Mouse (Mus musculus): ENCODE measurements around the gene Brsk2. TPM values are rescaled to one million over a fixed set of nuclear protein-coding genes. Genes with fewer than 3 reads are reported as not detected.
A peak's percentile ranks its signal among the peaks of the same experiment; 100 is the strongest.

The Brsk2 gene
- polyA plus RNA-seq, 1 experiment from 2014 or later: 0.33 TPM

GRCm38 (mm10) chr7:142000661-142001060 lies 51.1 kb downstream of the Brsk2 start:
- WGBS (ENCODE audit: insufficient replicate concordance): 89% methylated on average over 3 of the region's 3 CpGs
- Histone ChIP-seq H3K4me3 (no peak overlapping the region), H3K9ac (no peak overlapping the region), H3K27ac (no peak overlapping the region), H3K4me1 (no peaks in the 10 kb centered on the region), H3K4me2 (no peak overlapping the region), H3K9me3 (replicated peaks) (no peaks in the 10 kb centered on the region), H3K27me3 (replicated peaks) (no peaks in the 10 kb centered on the region), H3K36me3 (peaks cover 17% of the 10 kb centered on the region)
- ATAC-seq: no peak

GRCm38 (mm10) chr7:142001597-142002340 lies 52.2 kb downstream of the Brsk2 start:
- Histone ChIP-seq H3K4me3 (no peak overlapping the region), H3K27me3 (replicated peaks) (no peaks in the 10 kb centered on the region), H3K36me3 (peaks cover 24% of the 10 kb centered on the region), H3K27ac (no peak overlapping the region), H3K9ac (no peak overlapping the region), H3K4me1 (no peaks in the 10 kb centered on the region), H3K9me3 (replicated peaks) (no peaks in the 10 kb centered on the region), H3K4me2 (no peak overlapping the region)
- ATAC-seq: no peak
- 83% methylated on average over 22 of the region's 22 CpGs for WGBS (ENCODE audit: insufficient replicate concordance)

GRCm38 (mm10) chr7:142016562-142016961 lies 67.0 kb downstream of the Brsk2 start:
- WGBS (ENCODE audit: insufficient replicate concordance): 49% methylated on average over 1 of the region's 1 CpGs

GRCm38 (mm10) chr7:142019699-142020098 lies 70.1 kb downstream of the Brsk2 start:
- WGBS (ENCODE audit: insufficient replicate concordance): 51% methylated on average over 2 of the region's 2 CpGs
- Histone ChIP-seq H3K4me2 (no peak overlapping the region), H3K4me3 (no peak overlapping the region), H3K9ac (no peak overlapping the region), H3K9me3 (replicated peaks) (no peaks in the 10 kb centered on the region), H3K4me1 (peaks cover 44% of the 10 kb centered on the region), H3K27me3 (replicated peaks) (no peaks in the 10 kb centered on the region), H3K27ac (no peak overlapping the region; the same call in 1 of the 2 replicates), H3K36me3 (peaks cover 34% of the 10 kb centered on the region)
- peak; percentile 72 for ATAC-seq

More at GRCm38 (mm10) chr7:142016562-142016961, 67.0 kb downstream of the Brsk2 start:
- no peak overlapping the region for H3K9ac ChIP-seq
- ATAC-seq: no peak
- H3K36me3 ChIP-seq: peaks cover 59% of the 10 kb centered on the region
- no peaks in the 10 kb centered on the region for H3K9me3 ChIP-seq (replicated peaks)
- peaks cover 34% of the 10 kb centered on the region for H3K4me1 ChIP-seq
- no peak overlapping the region for H3K27ac ChIP-seq
- no peak overlapping the region for H3K4me2 ChIP-seq
- H3K27me3 ChIP-seq (replicated peaks): no peaks in the 10 kb centered on the region
- no peak overlapping the region for H3K4me3 ChIP-seq

DNA sequence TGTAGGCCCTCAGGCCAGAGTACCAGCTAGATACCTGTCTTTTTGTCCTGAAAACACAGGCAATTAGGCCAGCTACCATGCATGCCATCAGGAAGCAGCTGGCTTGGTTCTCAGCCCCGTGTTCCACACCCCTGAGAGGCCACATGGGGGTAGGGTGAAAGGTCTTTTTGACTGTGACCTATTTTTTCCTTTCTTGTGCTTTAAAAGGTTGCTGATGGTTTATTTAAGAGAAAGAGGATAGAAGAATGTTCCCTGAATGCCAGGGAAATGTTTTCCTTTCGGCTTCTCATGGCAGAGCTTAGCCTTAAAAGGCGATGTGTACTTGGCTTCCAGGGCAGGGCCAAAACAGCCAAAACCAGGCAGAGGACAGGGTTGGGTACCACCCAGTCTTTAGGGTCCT lies 71.3 kb downstream of the Brsk2 start:
- no peak overlapping the region for H3K4me2 ChIP-seq
- no peaks in the 10 kb centered on the region for H3K27me3 ChIP-seq (replicated peaks)
- no peak overlapping the region for H3K27ac ChIP-seq
- H3K4me3 ChIP-seq: no peak overlapping the region
- no peaks in the 10 kb centered on the region for H3K9me3 ChIP-seq (replicated peaks)
- ATAC-seq: no peak
- H3K4me1 ChIP-seq: peaks cover 53% of the 10 kb centered on the region
- H3K9ac ChIP-seq: no peak overlapping the region
- 71% methylated on average over 3 of the region's 3 CpGs for WGBS (ENCODE audit: insufficient replicate concordance)
- H3K36me3 ChIP-seq: peaks cover 23% of the 10 kb centered on the region

- WGBS (ENCODE audit: insufficient replicate concordance): 81% methylated on average over 2 of the region's 2 CpGs
- Histone ChIP-seq H3K4me2 (peak overlapping the region; percentile 49), H3K9ac (peak overlapping the region; percentile 18; the same call in 1 of the 2 replicates), H3K27me3 (replicated peaks) (no peaks in the 10 kb centered on the region), H3K9me3 (replicated peaks) (no peaks in the 10 kb centered on the region), H3K4me3 (peak overlapping the region; percentile 33), H3K36me3 (peaks cover 17% of the 10 kb centered on the region), H3K4me1 (peaks cover 51% of the 10 kb centered on the region), H3K27ac (peak overlapping the region; percentile 80)
- no peak for ATAC-seq
Observed at GRCm38 (mm10) chr7:142025196-142025595, 75.6 kb downstream of the Brsk2 start.

GRCm38 (mm10) chr7:142025926-142026325 lies 76.4 kb downstream of the Brsk2 start:
- H3K9ac ChIP-seq: peak overlapping the region; percentile 25; the same call in 1 of the 2 replicates
- H3K27ac ChIP-seq: peak overlapping the region; percentile 80
- peaks cover 44% of the 10 kb centered on the region for H3K4me1 ChIP-seq
- peak; percentile 92 for ATAC-seq
- no peaks in the 10 kb centered on the region for H3K27me3 ChIP-seq (replicated peaks)
- WGBS (ENCODE audit: insufficient replicate concordance): 85% methylated on average over 4 of the region's 4 CpGs
- H3K9me3 ChIP-seq (replicated peaks): no peaks in the 10 kb centered on the region
- H3K4me2 ChIP-seq: peak overlapping the region; percentile 49
- H3K4me3 ChIP-seq: peak overlapping the region; percentile 33
- 0 out of 2 replicates have a peak, but pooled peaks cover 9% of the 10 kb centered on the region for H3K36me3 ChIP-seq

- Histone ChIP-seq H3K27ac (no peak overlapping the region), H3K9ac (no peak overlapping the region), H3K9me3 (replicated peaks) (no peaks in the 10 kb centered on the region), H3K27me3 (replicated peaks) (no peaks in the 10 kb centered on the region), H3K36me3 (no peaks in the 10 kb centered on the region), H3K4me2 (no peak overlapping the region), H3K4me3 (no peak overlapping the region), H3K4me1 (peaks cover 36% of the 10 kb centered on the region)
- no peak for ATAC-seq
Observed at GRCm38 (mm10) chr7:142030073-142030472, 80.5 kb downstream of the Brsk2 start.

DNA sequence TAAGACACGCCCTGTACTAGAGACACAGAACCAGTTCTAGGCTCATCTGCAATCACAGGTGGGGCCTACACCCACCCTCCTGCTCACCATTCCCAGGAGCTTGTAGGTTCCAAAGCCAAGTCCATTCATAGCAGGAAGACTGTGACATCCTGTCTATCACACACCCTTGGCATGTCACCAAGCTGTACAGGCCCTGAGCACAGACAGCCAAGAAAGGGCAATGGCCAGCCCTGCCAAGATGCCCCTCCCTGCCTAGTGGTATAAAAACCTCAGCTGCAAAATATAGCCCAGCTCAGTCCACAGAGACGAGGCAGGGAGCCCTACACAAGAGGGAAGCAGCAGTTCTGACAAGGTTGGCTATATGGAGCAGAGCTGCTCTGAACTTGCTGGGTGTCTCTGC lies 84.6 kb downstream of the Brsk2 start:
- ATAC-seq: no peak

GRCm38 (mm10) chr7:142035048-142035811 lies 85.7 kb downstream of the Brsk2 start:
- Histone ChIP-seq H3K27me3 (replicated peaks) (no peaks in the 10 kb centered on the region), H3K9me3 (replicated peaks) (no peaks in the 10 kb centered on the region), H3K9ac (no peak overlapping the region), H3K4me3 (no peak overlapping the region), H3K36me3 (peaks cover 16% of the 10 kb centered on the region; the same call in 1 of the 2 replicates), H3K4me1 (peaks cover 16% of the 10 kb centered on the region), H3K4me2 (no peak overlapping the region), H3K27ac (no peak overlapping the region)
- ATAC-seq: no peak
- 59% methylated on average over 2 of the region's 2 CpGs for WGBS (ENCODE audit: insufficient replicate concordance)

More for the DNA sequence above, 84.6 kb downstream of the Brsk2 start:
- Histone ChIP-seq H3K27ac (no peak overlapping the region), H3K9ac (no peak overlapping the region), H3K36me3 (peaks cover 14% of the 10 kb centered on the region; the same call in 1 of the 2 replicates), H3K9me3 (replicated peaks) (no peaks in the 10 kb centered on the region), H3K4me3 (no peak overlapping the region), H3K27me3 (replicated peaks) (no peaks in the 10 kb centered on the region), H3K4me1 (0 out of 2 replicates have a peak, but pooled peaks cover 10% of the 10 kb centered on the region), H3K4me2 (no peak overlapping the region)
- 71% methylated on average over 2 of the region's 2 CpGs for WGBS (ENCODE audit: insufficient replicate concordance)

DNA sequence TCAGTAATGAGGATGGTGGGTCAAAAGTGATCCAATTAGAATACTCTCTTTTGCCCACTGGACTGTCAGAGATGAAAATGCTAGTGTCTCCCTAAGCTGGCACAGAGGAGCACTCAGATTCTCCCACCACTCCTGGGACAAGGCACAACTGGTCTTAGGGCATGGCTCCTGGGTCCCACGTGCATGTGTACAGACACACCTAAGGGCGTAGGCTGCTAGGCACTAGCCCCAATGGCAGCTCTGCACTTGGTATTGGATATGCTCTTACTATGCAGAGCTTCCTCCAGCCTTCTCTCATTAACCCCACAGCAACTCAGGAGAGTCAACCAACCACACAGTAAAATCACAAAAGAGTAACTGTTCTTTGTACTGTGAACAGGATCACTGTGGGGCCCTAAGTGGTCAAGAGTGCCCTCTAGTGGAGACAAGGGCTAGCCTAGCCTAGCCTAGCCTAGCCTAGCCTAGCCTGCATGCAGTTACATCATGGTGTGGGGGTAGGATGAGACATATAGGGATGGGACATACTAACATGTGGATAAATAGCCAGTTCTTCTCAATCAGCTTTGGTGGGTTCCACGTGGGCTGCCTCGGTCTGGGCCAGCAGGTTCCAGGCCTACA lies 88.1 kb downstream of the Brsk2 start:
- Histone ChIP-seq H3K4me3 (no peak overlapping the region), H3K4me1 (peaks cover 25% of the 10 kb centered on the region), H3K27ac (no peak overlapping the region), H3K4me2 (no peak overlapping the region), H3K36me3 (peaks cover 16% of the 10 kb centered on the region; the same call in 1 of the 2 replicates), H3K9ac (no peak overlapping the region), H3K9me3 (replicated peaks) (no peaks in the 10 kb centered on the region), H3K27me3 (replicated peaks) (no peaks in the 10 kb centered on the region)
- peak; percentile 80 for ATAC-seq
- WGBS (ENCODE audit: insufficient replicate concordance): 78% methylated on average over 4 of the region's 4 CpGs

- no peak overlapping the region for H3K4me3 ChIP-seq
Observed at GRCm38 (mm10) chr7:142040756-142041155, 91.2 kb downstream of the Brsk2 start.

More at GRCm38 (mm10) chr7:142040756-142041155, 91.2 kb downstream of the Brsk2 start:
- no peaks in the 10 kb centered on the region for H3K9me3 ChIP-seq (replicated peaks)
- H3K27me3 ChIP-seq (replicated peaks): no peaks in the 10 kb centered on the region
- H3K4me1 ChIP-seq: peaks cover 15% of the 10 kb centered on the region
- no peak overlapping the region for H3K4me2 ChIP-seq
- 87% methylated on average over 3 of the region's 3 CpGs for WGBS (ENCODE audit: insufficient replicate concordance)
- no peak overlapping the region for H3K27ac ChIP-seq
- H3K9ac ChIP-seq: no peak overlapping the region
- peaks cover 23% of the 10 kb centered on the region; the same call in 1 of the 2 replicates for H3K36me3 ChIP-seq
- ATAC-seq: no peak
